Mouse (Mus musculus): ENCODE results near the gene Atg10. TPM values are rescaled to one million over a fixed set of nuclear protein-coding genes. Genes with fewer than 3 reads are reported as not detected.

Gene Atg10
- polyA plus RNA-seq, 1 experiment from 2014 or later: 17.3 TPM

- no peak overlapping the region for H3K9ac ChIP-seq (ENCODE audit: low read depth, low read length)
- no peaks in the 10 kb centered on the region for H3K36me3 ChIP-seq (ENCODE audit: control insufficient read depth, insufficient read depth, low read length)
- H3K27me3 ChIP-seq (ENCODE audit: control insufficient read depth, insufficient read depth, low read length): no peaks in the 10 kb centered on the region
- 82% methylated on average over 4 of the region's 4 CpGs for WGBS
- H3K4me2 ChIP-seq (replicated peaks; ENCODE audit: low read depth, low read length): no peak overlapping the region
- DNase-seq (ENCODE audit: low spot score): no peak
- H3K4me1 ChIP-seq (replicated peaks; ENCODE audit: control insufficient read depth, insufficient read depth, low read length): no peaks in the 10 kb centered on the region
- H3K9me3 ChIP-seq (ENCODE audit: control insufficient read depth, low read length): no peaks in the 10 kb centered on the region
- no peak overlapping the region for H3K4me3 ChIP-seq (ENCODE audit: low read depth, low read length)
- no peak overlapping the region for H3K27ac ChIP-seq (ENCODE audit: low read depth, low read length)
- no peak for ATAC-seq (ENCODE audit: low FRiP score)
Measured at GRCm38 (mm10) chr13:91221696-91222095, 2.1 kb downstream of the Atg10 start.

DNA sequence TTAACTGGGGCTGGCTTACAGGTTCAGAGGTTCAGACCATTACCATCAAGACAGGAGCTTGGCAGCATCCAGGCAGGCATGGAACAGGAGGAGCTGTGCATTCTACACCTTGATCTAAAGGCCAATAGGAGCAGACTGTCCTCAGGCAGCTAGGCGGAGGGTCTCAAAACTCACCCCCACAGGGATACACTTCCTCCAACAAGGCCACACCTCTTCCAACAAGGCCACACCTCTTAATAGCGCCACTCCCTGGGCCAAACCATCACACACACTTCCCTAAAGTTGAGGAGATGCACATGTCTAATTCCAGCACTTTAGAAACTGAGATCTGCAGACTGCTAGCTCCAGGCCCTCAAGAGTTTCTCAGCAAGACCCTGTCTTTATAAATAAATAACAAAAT lies 6.1 kb downstream of the Atg10 start:
- 84% methylated on average over 2 of the region's 2 CpGs for WGBS
- ATAC-seq (ENCODE audit: low FRiP score): no peak
- H3K9me3 ChIP-seq (ENCODE audit: control insufficient read depth, low read length): no peaks in the 10 kb centered on the region

DNA sequence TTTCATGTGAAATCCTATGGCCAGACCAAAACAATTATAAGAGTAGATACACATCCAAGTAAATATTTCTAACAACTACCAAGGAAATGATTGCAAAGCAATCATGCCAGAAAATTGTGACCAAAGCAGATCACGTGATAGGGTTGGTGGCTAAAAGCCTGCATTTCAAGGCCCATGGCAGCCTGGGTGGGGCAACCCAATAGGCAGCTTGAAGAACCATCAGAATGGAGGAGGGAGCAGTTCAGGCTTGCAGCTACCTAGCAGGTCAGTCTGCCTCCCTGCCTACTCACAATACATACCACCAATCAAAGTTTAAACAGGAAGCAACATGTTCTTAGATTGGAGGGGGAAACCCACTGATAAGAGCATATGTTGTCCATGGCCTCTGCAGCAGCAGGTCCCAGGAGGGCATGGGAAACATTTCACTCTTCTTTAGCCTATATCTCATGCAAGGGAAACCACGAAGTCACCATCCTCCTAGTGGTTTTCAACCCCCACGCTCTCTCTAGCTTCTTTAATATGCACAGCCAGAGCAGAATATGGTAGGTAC lies 7.0 kb downstream of the Atg10 start:
- no peak overlapping the region for H3K4me2 ChIP-seq (replicated peaks; ENCODE audit: low read depth, low read length)
- H3K9me3 ChIP-seq (ENCODE audit: control insufficient read depth, low read length): no peaks in the 10 kb centered on the region
- WGBS: 89% methylated on average over 3 of the region's 3 CpGs
- no peak overlapping the region for H3K4me3 ChIP-seq (ENCODE audit: low read depth, low read length)
- DNase-seq (ENCODE audit: low spot score) (no peak), ATAC-seq (ENCODE audit: low FRiP score) (no peak)
- no peaks in the 10 kb centered on the region for H3K36me3 ChIP-seq (ENCODE audit: control insufficient read depth, insufficient read depth, low read length)
- H3K9ac ChIP-seq (ENCODE audit: low read depth, low read length): no peak overlapping the region
- no peak overlapping the region for H3K27ac ChIP-seq (ENCODE audit: low read depth, low read length)
- no peaks in the 10 kb centered on the region for H3K27me3 ChIP-seq (ENCODE audit: control insufficient read depth, insufficient read depth, low read length)
- no peaks in the 10 kb centered on the region for H3K4me1 ChIP-seq (replicated peaks; ENCODE audit: control insufficient read depth, insufficient read depth, low read length)

More for the DNA sequence above, 6.1 kb downstream of the Atg10 start:
- H3K27ac ChIP-seq (ENCODE audit: low read depth, low read length): no peak overlapping the region
- H3K4me1 ChIP-seq (replicated peaks; ENCODE audit: control insufficient read depth, insufficient read depth, low read length): no peaks in the 10 kb centered on the region
- H3K9ac ChIP-seq (ENCODE audit: low read depth, low read length): no peak overlapping the region
- no peak overlapping the region for H3K4me2 ChIP-seq (replicated peaks; ENCODE audit: low read depth, low read length)
- H3K36me3 ChIP-seq (ENCODE audit: control insufficient read depth, insufficient read depth, low read length): no peaks in the 10 kb centered on the region
- no peaks in the 10 kb centered on the region for H3K27me3 ChIP-seq (ENCODE audit: control insufficient read depth, insufficient read depth, low read length)
- no peak for DNase-seq (ENCODE audit: low spot score)
- no peak overlapping the region for H3K4me3 ChIP-seq (ENCODE audit: low read depth, low read length)

DNA sequence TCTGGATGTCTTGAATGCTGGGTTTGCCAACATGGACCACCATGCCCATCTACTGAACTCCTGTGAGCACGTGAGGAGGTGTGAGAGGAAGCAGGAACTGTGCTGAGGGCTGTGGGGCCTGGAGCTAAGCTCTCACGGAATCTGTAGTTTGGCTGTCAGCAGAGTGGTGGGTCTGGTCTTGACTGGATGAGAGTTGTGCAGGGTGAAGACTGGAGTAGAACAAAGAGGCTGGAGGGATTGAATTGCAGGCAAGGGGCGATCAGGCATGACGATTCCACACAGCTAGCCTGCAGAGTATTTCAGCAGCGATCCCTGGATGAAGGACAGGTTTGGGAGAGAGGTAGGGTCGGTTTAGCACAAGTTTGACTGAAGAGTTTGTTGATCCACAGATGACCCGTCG lies 10.8 kb downstream of the Atg10 start:
- no peaks in the 10 kb centered on the region for H3K36me3 ChIP-seq (ENCODE audit: control insufficient read depth, insufficient read depth, low read length)
- no peak overlapping the region for H3K4me3 ChIP-seq (ENCODE audit: low read depth, low read length)
- H3K27me3 ChIP-seq (ENCODE audit: control insufficient read depth, insufficient read depth, low read length): no peaks in the 10 kb centered on the region
- H3K9me3 ChIP-seq (ENCODE audit: control insufficient read depth, low read length): no peaks in the 10 kb centered on the region
- DNase-seq (ENCODE audit: low spot score): no peak
- no peaks in the 10 kb centered on the region for H3K4me1 ChIP-seq (replicated peaks; ENCODE audit: control insufficient read depth, insufficient read depth, low read length)
- ATAC-seq (ENCODE audit: low FRiP score): no peak
- no peak overlapping the region for H3K27ac ChIP-seq (ENCODE audit: low read depth, low read length)
- 76% methylated on average over 8 of the region's 8 CpGs for WGBS
- H3K9ac ChIP-seq (ENCODE audit: low read depth, low read length): no peak overlapping the region
- H3K4me2 ChIP-seq (replicated peaks; ENCODE audit: low read depth, low read length): no peak overlapping the region

DNA sequence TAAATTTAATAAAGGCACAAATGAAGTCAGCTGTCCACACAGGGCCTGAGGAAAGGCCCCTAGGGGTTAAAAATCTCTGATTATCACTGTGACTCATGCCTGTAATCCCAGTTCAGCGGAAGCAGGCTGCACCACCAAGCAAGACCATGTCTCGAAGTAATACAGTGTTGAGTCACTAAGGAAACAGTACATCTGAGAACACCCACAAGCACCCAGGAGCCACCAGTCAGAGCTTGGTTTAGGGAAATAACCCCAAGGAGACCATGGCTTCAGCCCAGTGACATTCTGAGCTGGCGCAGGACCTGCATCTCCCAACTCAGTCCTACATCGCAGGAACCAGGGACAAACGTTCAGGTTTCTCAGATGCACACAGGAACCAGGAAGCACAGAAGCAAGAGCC lies 17.5 kb downstream of the Atg10 start:
- ATAC-seq (ENCODE audit: low FRiP score): no peak
- Histone ChIP-seq H3K27me3 (ENCODE audit: control insufficient read depth, insufficient read depth, low read length) (no peaks in the 10 kb centered on the region), H3K4me1 (replicated peaks; ENCODE audit: control insufficient read depth, insufficient read depth, low read length) (no peaks in the 10 kb centered on the region), H3K4me2 (replicated peaks; ENCODE audit: low read depth, low read length) (no peak overlapping the region), H3K27ac (ENCODE audit: low read depth, low read length) (no peak overlapping the region), H3K9ac (ENCODE audit: low read depth, low read length) (no peak overlapping the region), H3K9me3 (ENCODE audit: control insufficient read depth, low read length) (no peaks in the 10 kb centered on the region), H3K36me3 (ENCODE audit: control insufficient read depth, insufficient read depth, low read length) (no peaks in the 10 kb centered on the region), H3K4me3 (ENCODE audit: low read depth, low read length) (no peak overlapping the region)
- no peak for DNase-seq (ENCODE audit: low spot score)
- 85% methylated on average over 5 of the region's 5 CpGs for WGBS

DNA sequence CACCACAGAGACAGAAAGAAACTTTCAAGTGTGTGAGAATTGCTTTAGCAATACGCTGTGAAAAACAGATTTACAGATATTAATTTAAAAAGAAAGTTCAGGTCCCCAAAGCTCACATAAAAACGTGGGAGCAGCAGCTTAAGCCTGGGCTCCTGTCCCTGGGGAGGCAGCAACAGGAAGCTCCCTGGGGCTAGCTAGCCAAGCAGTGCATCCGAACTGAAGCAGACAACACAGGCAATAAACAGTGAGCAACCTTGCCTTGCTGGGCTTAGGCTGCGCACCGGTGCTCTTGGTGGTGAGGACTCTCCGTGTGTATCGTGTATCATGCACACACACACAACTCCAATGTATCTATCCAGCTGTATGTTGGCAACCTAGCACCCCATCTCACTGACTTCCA lies 21.2 kb downstream of the Atg10 start:
- Histone ChIP-seq H3K4me1 (replicated peaks; ENCODE audit: control insufficient read depth, insufficient read depth, low read length) (no peaks in the 10 kb centered on the region), H3K9ac (ENCODE audit: low read depth, low read length) (no peak overlapping the region), H3K4me3 (ENCODE audit: low read depth, low read length) (no peak overlapping the region), H3K27me3 (ENCODE audit: control insufficient read depth, insufficient read depth, low read length) (no peaks in the 10 kb centered on the region), H3K9me3 (ENCODE audit: control insufficient read depth, low read length) (no peaks in the 10 kb centered on the region), H3K27ac (ENCODE audit: low read depth, low read length) (no peak overlapping the region), H3K4me2 (replicated peaks; ENCODE audit: low read depth, low read length) (no peak overlapping the region), H3K36me3 (ENCODE audit: control insufficient read depth, insufficient read depth, low read length) (no peaks in the 10 kb centered on the region)
- ATAC-seq (ENCODE audit: low FRiP score) (no peak), DNase-seq (ENCODE audit: low spot score) (no peak)
- 70% methylated on average over 7 of the region's 7 CpGs for WGBS

- H3K4me3 ChIP-seq (ENCODE audit: low read depth, low read length): no peak overlapping the region
- H3K4me2 ChIP-seq (replicated peaks; ENCODE audit: low read depth, low read length): no peak overlapping the region
- H3K4me1 ChIP-seq (replicated peaks; ENCODE audit: control insufficient read depth, insufficient read depth, low read length): no peaks in the 10 kb centered on the region
- no peaks in the 10 kb centered on the region for H3K36me3 ChIP-seq (ENCODE audit: control insufficient read depth, insufficient read depth, low read length)
- H3K9ac ChIP-seq (ENCODE audit: low read depth, low read length): no peak overlapping the region
- no peaks in the 10 kb centered on the region for H3K27me3 ChIP-seq (ENCODE audit: control insufficient read depth, insufficient read depth, low read length)
- H3K9me3 ChIP-seq (ENCODE audit: control insufficient read depth, low read length): no peaks in the 10 kb centered on the region
- WGBS: 90% methylated on average over 13 of the region's 13 CpGs
- ATAC-seq (ENCODE audit: low FRiP score) (no peak), DNase-seq (ENCODE audit: low spot score) (no peak)
- no peak overlapping the region for H3K27ac ChIP-seq (ENCODE audit: low read depth, low read length)
Measured at GRCm38 (mm10) chr13:91187378-91188234, 36.2 kb downstream of the Atg10 start.

DNA sequence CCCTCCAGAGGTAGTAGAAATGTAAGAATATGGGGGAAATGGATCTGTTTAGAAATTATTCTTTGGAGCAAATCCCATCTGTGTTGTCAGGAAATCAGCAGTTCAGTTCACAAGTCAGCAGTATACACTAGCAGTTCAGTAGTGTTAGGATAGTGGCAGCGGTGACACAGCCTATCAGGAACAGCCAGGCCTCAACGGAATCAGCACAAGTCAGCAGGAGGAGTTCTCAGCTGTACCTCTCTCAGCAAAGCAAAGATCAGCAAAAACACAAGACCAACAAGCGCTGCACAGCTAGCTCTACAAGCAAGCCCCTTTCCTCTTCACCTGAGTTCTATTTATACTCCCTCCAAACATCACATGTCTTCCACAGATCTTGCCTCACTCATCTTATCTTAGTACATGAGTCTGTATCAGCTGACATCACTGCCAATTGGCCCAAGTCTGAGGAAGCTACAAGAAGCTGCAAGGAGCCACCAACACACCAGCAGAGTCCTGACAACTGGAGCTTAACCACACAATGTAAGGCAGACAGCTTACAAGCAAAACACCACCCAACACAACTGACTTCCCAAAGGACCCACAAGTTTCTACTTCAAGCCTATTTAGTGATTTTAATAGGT lies 38.4 kb downstream of the Atg10 start:
- Histone ChIP-seq H3K36me3 (ENCODE audit: control insufficient read depth, insufficient read depth, low read length) (no peaks in the 10 kb centered on the region), H3K9ac (ENCODE audit: low read depth, low read length) (no peak overlapping the region), H3K4me3 (ENCODE audit: low read depth, low read length) (no peak overlapping the region), H3K27me3 (ENCODE audit: control insufficient read depth, insufficient read depth, low read length) (no peaks in the 10 kb centered on the region), H3K4me1 (replicated peaks; ENCODE audit: control insufficient read depth, insufficient read depth, low read length) (no peaks in the 10 kb centered on the region), H3K27ac (ENCODE audit: low read depth, low read length) (no peak overlapping the region), H3K4me2 (replicated peaks; ENCODE audit: low read depth, low read length) (no peak overlapping the region), H3K9me3 (ENCODE audit: control insufficient read depth, low read length) (no peaks in the 10 kb centered on the region)
- ATAC-seq (ENCODE audit: low FRiP score) (no peak), DNase-seq (ENCODE audit: low spot score) (no peak)
- 90% methylated on average over 3 of the region's 3 CpGs for WGBS

DNA sequence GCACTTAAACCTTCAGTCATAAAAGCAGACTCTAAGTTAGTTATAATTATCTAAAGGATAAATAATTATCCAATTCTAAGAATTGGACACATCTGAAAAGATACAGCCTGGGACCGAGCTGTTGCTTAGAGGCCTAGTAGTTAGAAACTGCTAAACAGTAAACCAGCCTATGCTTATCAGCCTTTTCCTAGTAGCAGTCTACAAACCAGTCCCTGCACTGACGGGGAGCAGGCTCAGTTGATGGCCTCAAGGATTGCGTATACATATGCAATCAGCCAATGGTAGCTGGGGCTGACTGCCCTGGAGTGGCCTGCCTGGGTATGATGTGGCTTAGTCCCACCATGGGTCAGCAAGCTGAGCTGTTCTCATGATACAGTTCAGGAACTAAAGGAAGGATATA lies 39.5 kb downstream of the Atg10 start:
- H3K4me2 ChIP-seq (replicated peaks; ENCODE audit: low read depth, low read length): no peak overlapping the region
- no peak overlapping the region for H3K4me3 ChIP-seq (ENCODE audit: low read depth, low read length)
- no peaks in the 10 kb centered on the region for H3K4me1 ChIP-seq (replicated peaks; ENCODE audit: control insufficient read depth, insufficient read depth, low read length)
- no peaks in the 10 kb centered on the region for H3K27me3 ChIP-seq (ENCODE audit: control insufficient read depth, insufficient read depth, low read length)
- H3K9ac ChIP-seq (ENCODE audit: low read depth, low read length): no peak overlapping the region
- H3K36me3 ChIP-seq (ENCODE audit: control insufficient read depth, insufficient read depth, low read length): no peaks in the 10 kb centered on the region
- no peak overlapping the region for H3K27ac ChIP-seq (ENCODE audit: low read depth, low read length)
- ATAC-seq (ENCODE audit: low FRiP score) (no peak), DNase-seq (ENCODE audit: low spot score) (no peak)
- H3K9me3 ChIP-seq (ENCODE audit: control insufficient read depth, low read length): no peaks in the 10 kb centered on the region
- WGBS: 80% methylated on average over 3 of the region's 3 CpGs
